In genomic region chr4:118295651-118296561, GRCm38 (mm10) we compare ENCODE assay signal across 14 mouse cellular contexts. TPM values are rescaled to one million over a fixed set of nuclear protein-coding genes. Genes with fewer than 3 reads are reported as not detected.
DNase-seq lines count a peak whose midpoint lies in the region; ATAC-seq and TF ChIP-seq lines count a peak whose summit lies in the region.
"Had no signal": no experiment of that assay in that cellular context is flagged by ENCODE, and none has a peak within 500 bp of the region (broad histone marks: within the 10 kb centered on the region; RNA-seq: fewer than 3 reads in every experiment).

No protein-coding gene starts in this region.

- 63% methylated on average over 17 of the region's 17 CpGs for WGBS in hindbrain, embryonic 10.5 days
- WGBS in hindbrain, embryonic 12.5 days, result 64% methylated on average over 17 of the region's 17 CpGs

- no peak for DNase-seq in hindbrain, embryonic 10.5 days (ENCODE audit: low spot score)
- peak; percentile 75 for DNase-seq in MEL (ENCODE audit: low read depth, low spot score)
- DNase-seq in induced T-regulatory cell, adult 2 months (ENCODE audit: low read depth), result peak; percentile 72
- DNase-seq in thymus, postnatal 10 days (ENCODE audit: low spot score in 2 of 2), result peak; percentile 33 to 48
- DNase-seq in cerebellum, postnatal 4 days (ENCODE audit: low spot score in 2 of 2), result no peak
- no peak for DNase-seq in right cerebral cortex, postnatal 14 days
- DNase-seq: forebrain, postnatal 0 days; right cerebral cortex, postnatal 4 days had no signal

- no peak overlapping the region for H3K4me2 ChIP-seq in hindbrain, embryonic 12.5 days (replicated peaks)
- H3K4me2 ChIP-seq: hindbrain, embryonic 15.5 days; limb, embryonic 12.5 days had no signal

- TF ChIP-seq CTCF in MEL (IDR thresholded peaks at IDR 0.05 in 2 of 3, conservative IDR thresholded peaks at IDR 0.05 in 1 of 3; ENCODE audit: control insufficient read depth in 1 of 3, insufficient read depth in 1 of 3, low read depth in 2 of 3, low read length in 3 of 3, poor library complexity in 1 of 3, severe bottlenecking in 1 of 3), result no peak

- H3K9ac ChIP-seq in hindbrain, embryonic 12.5 days, result no peak overlapping the region
- no peak overlapping the region for H3K9ac ChIP-seq in MEL (ENCODE audit: control insufficient read depth, low read depth, low read length, poor library complexity, severe bottlenecking)
- H3K9ac ChIP-seq: forebrain, postnatal 0 days; hindbrain, embryonic 15.5 days; limb, embryonic 12.5 days had no signal

- no peak for ATAC-seq in hindbrain, embryonic 12.5 days (ENCODE audit: low FRiP score)
- no peak for ATAC-seq in erythroid progenitor cell, adult 5-6 weeks (replicated peaks; ENCODE audit: low FRiP score, poor library complexity, severe bottlenecking)
- ATAC-seq: forebrain, postnatal 0 days had no signal

- no peak for TF ChIP-seq POLR2A in MEL (IDR thresholded peaks at IDR 0.05; ENCODE audit: control insufficient read depth in 1 of 2, insufficient read depth in 1 of 2, low read depth in 1 of 2, low read length in 2 of 2, poor library complexity in 1 of 2)

- H3K79me2 ChIP-seq in MEL (ENCODE audit: control insufficient read depth, insufficient read depth, low read length, poor library complexity), result no peaks in the 10 kb centered on the region

- H3K36me3 ChIP-seq in hindbrain, embryonic 10.5 days, result no peaks in the 10 kb centered on the region
- no peaks in the 10 kb centered on the region for H3K36me3 ChIP-seq in hindbrain, embryonic 12.5 days
- no peaks in the 10 kb centered on the region for H3K36me3 ChIP-seq in MEL (ENCODE audit: control insufficient read depth in 1 of 2, insufficient read depth in 2 of 2, low read length in 2 of 2)
- H3K36me3 ChIP-seq: embryonic facial prominence, embryonic 10.5 days; G1E; hindbrain, embryonic 15.5 days; limb, embryonic 12.5 days had no signal

- H3K27me3 ChIP-seq in hindbrain, embryonic 10.5 days (ENCODE audit: insufficient read depth, poor library complexity, severe bottlenecking), result peaks cover 30% of the 10 kb centered on the region
- H3K27me3 ChIP-seq in hindbrain, embryonic 12.5 days, result no peaks in the 10 kb centered on the region
- peaks cover 0 to 2% of the 10 kb centered on the region in 2 experiments; a peak in 1 of 4 replicates for H3K27me3 ChIP-seq in MEL (ENCODE audit: control insufficient read depth in 1 of 2, insufficient read depth in 2 of 2, low read length in 2 of 2)
- H3K27me3 ChIP-seq: hindbrain, embryonic 15.5 days had no signal

- H3K4me1 ChIP-seq in hindbrain, embryonic 10.5 days (replicated peaks), result peaks cover 40% of the 10 kb centered on the region
- peaks cover 29% of the 10 kb centered on the region for H3K4me1 ChIP-seq in hindbrain, embryonic 12.5 days
- peaks cover 0 to 9% of the 10 kb centered on the region in 2 experiments; a peak in 2 of 4 replicates for H3K4me1 ChIP-seq in MEL (ENCODE audit: control insufficient read depth in 1 of 2, insufficient read depth in 2 of 2, low read length in 2 of 2)

- H3K27ac ChIP-seq in hindbrain, embryonic 10.5 days, result peak overlapping the region; percentile 59
- no peak overlapping the region for H3K27ac ChIP-seq in hindbrain, embryonic 12.5 days
- no peak overlapping the region for H3K27ac ChIP-seq in MEL (ENCODE audit: control insufficient read depth, low read depth, low read length)
- H3K27ac ChIP-seq: embryonic facial prominence, embryonic 10.5 days; hindbrain, embryonic 15.5 days; limb, embryonic 12.5 days had no signal

- no peaks in the 10 kb centered on the region for H3K9me3 ChIP-seq in hindbrain, embryonic 10.5 days
- H3K9me3 ChIP-seq in hindbrain, embryonic 12.5 days (replicated peaks), result no peaks in the 10 kb centered on the region
- no peaks in the 10 kb centered on the region for H3K9me3 ChIP-seq in MEL (replicated peaks; ENCODE audit: insufficient read depth, low read length)
- H3K9me3 ChIP-seq: embryonic facial prominence, embryonic 10.5 days; G1E; hindbrain, embryonic 15.5 days; limb, embryonic 12.5 days had no signal

- TF ChIP-seq RAD21 in MEL (IDR thresholded peaks at IDR 0.05; ENCODE audit: low read depth, low read length), result no peak

- H3K4me3 ChIP-seq in hindbrain, embryonic 10.5 days, result no peak overlapping the region
- no peak overlapping the region for H3K4me3 ChIP-seq in hindbrain, embryonic 12.5 days
- H3K4me3 ChIP-seq in MEL (ENCODE audit: control insufficient read depth in 1 of 2, insufficient read depth in 1 of 2, low read depth in 2 of 2, low read length in 2 of 2), result no peak overlapping the region
- H3K4me3 ChIP-seq: embryonic facial prominence, embryonic 10.5 days; hindbrain, embryonic 15.5 days; limb, embryonic 12.5 days had no signal

- peak in 1 of 2 experiments; percentile 9; a peak in 1 of 4 replicates for TF ChIP-seq EP300 in MEL (IDR thresholded peaks at IDR 0.05; ENCODE audit: low read depth in 1 of 2, low read length in 2 of 2)

TF ChIP-seq in MEL, 35 proteins besides CTCF, POLR2A, EP300 and RAD21:
- peak; percentile 25; the same call in 1 of the 2 replicates for TF ChIP-seq ELF1 (IDR thresholded peaks at IDR 0.05; ENCODE audit: low read depth, low read length)
- TF ChIP-seq ZMIZ1 (IDR thresholded peaks at IDR 0.05; ENCODE audit: low read depth, low read length), result no peak
- no peak for TF ChIP-seq JUND (IDR thresholded peaks at IDR 0.05; ENCODE audit: low read depth, low read length)
- TF ChIP-seq TAL1 (IDR thresholded peaks at IDR 0.05; ENCODE audit: low read length), result peak; percentile 49
- TF ChIP-seq SMC3 (IDR thresholded peaks at IDR 0.05; ENCODE audit: low read depth, low read length), result no peak

RNA-seq across cellular contexts. Expression of gene Ptprf, which starts 4.7 kb away (rescaled TPM):
- polyA plus RNA-seq in hindbrain, embryonic 10.5 days (2016; fragmentation: Nextera tagmentation; extraction: Ambion mirVana), result 104 and 106 TPM in 2 replicates
- 131 and 137 TPM in 2 replicates for polyA plus RNA-seq in hindbrain, embryonic 12.5 days (2016; fragmentation: Nextera tagmentation; extraction: Ambion mirVana)
- total RNA-seq in MEL (2012; rRNA removed), result 0.04 TPM in 1 of 2 replicates, not detected in the other
- not detected for polyA plus RNA-seq in MEL (2012; ENCODE audit: insufficient read depth in 1 of 2, insufficient read length in 2 of 2, low read depth in 1 of 2, low replicate concordance in 2 of 2, missing spikeins in 1 of 2)
- total RNA-seq in erythroid progenitor cell, adult 5-6 weeks (2015; ENCODE audit: low replicate concordance), result 0.84 TPM in 1 of 2 replicates, not detected in the other
- 0.13 TPM in 1 of 2 replicates, not detected in the other for total RNA-seq in erythroid progenitor cell, adult 5-6 weeks (2017; ENCODE audit: low replicate concordance)
- polyA plus RNA-seq: G1E had no signal

Comparison
In these comparisons a context has a peak if more than half of its experiments do, and no peak if none do; other contexts are left out.
1. DNase-seq: peak in MEL (single experiment), induced T-regulatory cell, adult 2 months (single experiment) and thymus, postnatal 10 days (2 of 2); none in hindbrain, embryonic 10.5 days (single experiment), cerebellum, postnatal 4 days (0 of 2) and right cerebral cortex, postnatal 14 days (single experiment).
2. RNA of gene Ptprf, which starts 4.7 kb away (polyA plus RNA-seq): 131 to 137 TPM in hindbrain, embryonic 12.5 days and 104 to 106 TPM in hindbrain, embryonic 10.5 days; not detected in MEL; every median in the first group is over 100 times any median in the second.